Mouse (Mus musculus) neural tube, embryonic 12.5 days (tissue): ENCODE data around the gene Hoxd8. TPM values are rescaled to one million over a fixed set of nuclear protein-coding genes. Genes with fewer than 3 reads are reported as not detected.

Source experiments
- ATAC-seq: fragments of 200-750 bp; cut with Nextera tagmentation; 2 replicates; pipeline ENCODE4 v1.8.0; 2017; ENCODE audit warnings: low read depth, mild to moderate bottlenecking, moderate TSS enrichment, moderate library complexity; ENCODE audit not compliant: low FRiP score
- H3K27ac ChIP-seq: fragments of 300-500 bp; sonication (generic); 2 replicates; pipeline ENCODE4 v1.5.1; 2016
- H3K27me3 ChIP-seq: fragments of 300-500 bp; sonication (generic); replicated peaks from 2 replicates; pipeline ENCODE4 v1.6.1; 2016; ENCODE audit warnings: mild to moderate bottlenecking
- H3K36me3 ChIP-seq: fragments of 300-500 bp; sonication (generic); 2 replicates; pipeline ENCODE4 v1.6.1; 2016; ENCODE audit warnings: mild to moderate bottlenecking
- H3K4me1 ChIP-seq: fragments of 300-500 bp; sonication (generic); 2 replicates; pipeline ENCODE4 v1.6.1; 2016
- H3K4me2 ChIP-seq: fragments of 300-500 bp; sonication (generic); replicated peaks from 2 replicates; pipeline ENCODE4 v1.6.1; 2016; ENCODE audit warnings: mild to moderate bottlenecking
- H3K4me3 ChIP-seq: fragments of 300-500 bp; sonication (generic); 2 replicates; pipeline ENCODE4 v1.5.1; 2016
- H3K9ac ChIP-seq: fragments of 300-500 bp; sonication (generic); 2 replicates; pipeline ENCODE4 v1.6.1; 2016; ENCODE audit warnings: mild to moderate bottlenecking
- H3K9me3 ChIP-seq: fragments of 300-500 bp; sonication (generic); 2 replicates; pipeline ENCODE4 v1.6.1; 2016; ENCODE audit warnings: mild to moderate bottlenecking
- WGBS: fragments of 180-500 bp; shearing (Covaris S2); methylation state at CpG from one replicate; pipeline ENCODE4 v1.1.7; 2016; 5-methylcytosine and 5-hydroxymethylcytosine counted together
- polyA plus RNA-seq: library from polyadenylated mRNA; unstranded; fragments of >200 nt; fragmentation: Nextera tagmentation; extraction: Ambion mirVana; gene quantifications from 2 replicates; pipeline ENCODE4 v1.2.1, GENCODE M21; 2016

The Hoxd8 gene
- polyA plus RNA-seq, 1 experiment from 2014 or later: 20.8 TPM

- ATAC-seq: peak; percentile 49
- H3K4me2 ChIP-seq: peak within 1 kb of the TSS; percentile 75
- WGBS: under 1% methylated on average over 43 of the region's 43 CpGs
- peaks cover 30% of the 10 kb centered on the region for H3K4me1 ChIP-seq
- H3K27ac ChIP-seq: peak within 1 kb of the TSS; percentile 83
- H3K4me3 ChIP-seq: peak within 1 kb of the TSS; percentile 54
- peak within 1 kb of the TSS; percentile 96 for H3K9ac ChIP-seq
- H3K36me3 ChIP-seq: no peaks in the 10 kb centered on the region
- H3K27me3 ChIP-seq: peaks cover 73% of the 10 kb centered on the region
- H3K9me3 ChIP-seq: no peaks in the 10 kb centered on the region
Measured at GRCm38 (mm10) chr2:74697567-74698121, 6.8 kb upstream of the Hoxd8 start, which contains the start of gene Hoxd9. TSS of gene Hoxd9 (plus strand) at chr2:74697727.

- peak overlapping the region; percentile 83; the same call in 1 of the 2 replicates for H3K27ac ChIP-seq
- peak overlapping the region; percentile 96 for H3K9ac ChIP-seq
Measured at GRCm38 (mm10) chr2:74698201-74699052, 6.0 kb upstream of the Hoxd8 start.

GRCm38 (mm10) chr2:74699053-74699430 is 5.4 kb upstream of the Hoxd8 start:
- H3K4me3 ChIP-seq: peak overlapping the region; percentile 54

More at GRCm38 (mm10) chr2:74698201-74699052, 6.0 kb upstream of the Hoxd8 start:
- Histone ChIP-seq H3K4me1 (peaks cover 33% of the 10 kb centered on the region), H3K36me3 (no peaks in the 10 kb centered on the region), H3K4me2 (peak overlapping the region; percentile 75), H3K9me3 (no peaks in the 10 kb centered on the region), H3K27me3 (peaks cover 65% of the 10 kb centered on the region), H3K4me3 (peak overlapping the region; percentile 54)
- ATAC-seq: 0 out of 2 replicates have a peak, but pooled peaks have one; percentile 25
- under 1% methylated on average over 83 of the region's 86 CpGs for WGBS

GRCm38 (mm10) chr2:74699664-74700545 is 4.5 kb upstream of the Hoxd8 start:
- ATAC-seq: no peak
- Histone ChIP-seq H3K36me3 (no peaks in the 10 kb centered on the region), H3K27ac (peak overlapping the region; percentile 57), H3K4me2 (peak overlapping the region; percentile 75), H3K27me3 (peaks cover 53% of the 10 kb centered on the region), H3K4me3 (peak overlapping the region; percentile 54), H3K4me1 (peaks cover 41% of the 10 kb centered on the region), H3K9ac (peak overlapping the region; percentile 96), H3K9me3 (no peaks in the 10 kb centered on the region)
- WGBS: 3% methylated on average over 23 of the region's 23 CpGs

More at GRCm38 (mm10) chr2:74699053-74699430, 5.4 kb upstream of the Hoxd8 start:
- H3K36me3 ChIP-seq: no peaks in the 10 kb centered on the region
- peaks cover 60% of the 10 kb centered on the region for H3K27me3 ChIP-seq
- H3K27ac ChIP-seq: peak overlapping the region; percentile 57; the same call in 1 of the 2 replicates
- under 1% methylated on average over 17 of the region's 17 CpGs for WGBS
- H3K4me2 ChIP-seq: peak overlapping the region; percentile 75
- H3K4me1 ChIP-seq: peaks cover 39% of the 10 kb centered on the region
- H3K9me3 ChIP-seq: no peaks in the 10 kb centered on the region
- ATAC-seq: no peak
- peak overlapping the region; percentile 96 for H3K9ac ChIP-seq

- no peak for ATAC-seq
- peak overlapping the region; percentile 96 for H3K9ac ChIP-seq
Measured at GRCm38 (mm10) chr2:74700546-74701112, 3.8 kb upstream of the Hoxd8 start.

GRCm38 (mm10) chr2:74701949-74702819 is 2.2 kb upstream of the Hoxd8 start:
- H3K9me3 ChIP-seq: no peaks in the 10 kb centered on the region
- H3K4me1 ChIP-seq: peaks cover 33% of the 10 kb centered on the region
- WGBS: 12% methylated on average over 17 of the region's 17 CpGs
- no peak overlapping the region for H3K27ac ChIP-seq
- ATAC-seq: no peak
- peak overlapping the region; percentile 96 for H3K4me2 ChIP-seq
- 0 out of 2 replicates have a peak overlapping the region, but pooled peaks have one; percentile 30 for H3K9ac ChIP-seq
- H3K36me3 ChIP-seq: no peaks in the 10 kb centered on the region
- peaks cover 32% of the 10 kb centered on the region for H3K27me3 ChIP-seq
- no peak overlapping the region for H3K4me3 ChIP-seq

More at GRCm38 (mm10) chr2:74700546-74701112, 3.8 kb upstream of the Hoxd8 start:
- H3K4me1 ChIP-seq: peaks cover 41% of the 10 kb centered on the region
- no peaks in the 10 kb centered on the region for H3K9me3 ChIP-seq
- WGBS: 3% methylated on average over 22 of the region's 22 CpGs
- peak overlapping the region; percentile 54 for H3K4me3 ChIP-seq
- H3K27me3 ChIP-seq: peaks cover 46% of the 10 kb centered on the region
- peak overlapping the region; percentile 57 for H3K27ac ChIP-seq
- no peaks in the 10 kb centered on the region for H3K36me3 ChIP-seq
- H3K4me2 ChIP-seq: peak overlapping the region; percentile 75

- Histone ChIP-seq H3K27ac (no peak overlapping the region), H3K9me3 (no peaks in the 10 kb centered on the region), H3K4me3 (no peak overlapping the region), H3K4me1 (peaks cover 31% of the 10 kb centered on the region), H3K4me2 (peak overlapping the region; percentile 96), H3K27me3 (peaks cover 27% of the 10 kb centered on the region), H3K9ac (peak overlapping the region; percentile 30; the same call in 1 of the 2 replicates), H3K36me3 (no peaks in the 10 kb centered on the region)
- 14% methylated on average over 6 of the region's 6 CpGs for WGBS
- ATAC-seq: no peak
Measured at GRCm38 (mm10) chr2:74702820-74703219, 1.6 kb upstream of the Hoxd8 start.

- Histone ChIP-seq H3K9ac (peak overlapping the region; percentile 98), H3K4me3 (peak overlapping the region; percentile 78; the same call in 1 of the 2 replicates), H3K27ac (peak overlapping the region; percentile 100), H3K4me2 (peak overlapping the region; percentile 96), H3K27me3 (peaks cover 24% of the 10 kb centered on the region), H3K36me3 (no peaks in the 10 kb centered on the region), H3K4me1 (peaks cover 32% of the 10 kb centered on the region), H3K9me3 (no peaks in the 10 kb centered on the region)
- 9% methylated on average over 10 of the region's 10 CpGs for WGBS
- ATAC-seq: no peak
Measured at GRCm38 (mm10) chr2:74703317-74703716, 1.1 kb upstream of the Hoxd8 start.

GRCm38 (mm10) chr2:74703720-74704392 is 559 bp upstream of the Hoxd8 start:
- Histone ChIP-seq H3K36me3 (no peaks in the 10 kb centered on the region), H3K4me3 (peak overlapping the region; percentile 78), H3K4me1 (peaks cover 35% of the 10 kb centered on the region), H3K9me3 (no peaks in the 10 kb centered on the region), H3K27ac (peak overlapping the region; percentile 100), H3K9ac (peak overlapping the region; percentile 98), H3K4me2 (peak overlapping the region; percentile 96), H3K27me3 (peaks cover 24% of the 10 kb centered on the region)
- WGBS: 2% methylated on average over 26 of the region's 26 CpGs
- peak; percentile 7; the same call in 1 of the 2 replicates for ATAC-seq

GRCm38 (mm10) chr2:74704999-74705466 is 618 bp downstream of the Hoxd8 start:
- peak overlapping the region; percentile 100 for H3K27ac ChIP-seq
- H3K27me3 ChIP-seq: peaks cover 13% of the 10 kb centered on the region
- peak overlapping the region; percentile 96 for H3K4me2 ChIP-seq
- peaks cover 45% of the 10 kb centered on the region for H3K4me1 ChIP-seq
- WGBS: under 1% methylated on average over 51 of the region's 66 CpGs
- H3K9me3 ChIP-seq: no peaks in the 10 kb centered on the region
- H3K4me3 ChIP-seq: peak overlapping the region; percentile 78
- peak; percentile 7 for ATAC-seq
- H3K9ac ChIP-seq: peak overlapping the region; percentile 98
- H3K36me3 ChIP-seq: no peaks in the 10 kb centered on the region
